Mouse (Mus musculus) forebrain, embryonic 16.5 days (tissue): Measurements from ENCODE around the gene Myog. TPM values are rescaled to one million over a fixed set of nuclear protein-coding genes. Genes with fewer than 3 reads are reported as not detected.
A peak's percentile ranks its signal among the peaks of the same experiment; 100 is the strongest.
"Not testable (repeated sequence)": the region's sequence is repeated elsewhere in the genome, so short reads cannot be mapped to it uniquely, and the experiment has no call there.

Source experiments
- ATAC-seq: fragments of 200-750 bp; cut with Nextera tagmentation; 2 replicates; pipeline ENCODE4 v1.8.0; 2017; ENCODE audit warnings: mild to moderate bottlenecking, moderate library complexity
- H3K27ac ChIP-seq: fragments of 300-500 bp; sonication (generic); 2 replicates; pipeline ENCODE4 v1.5.1; 2014; ENCODE audit warnings: low read length, control low read depth
- H3K27me3 ChIP-seq: fragments of 300-500 bp; sonication (generic); replicated peaks from 2 replicates; pipeline ENCODE4 v1.6.1; 2014; ENCODE audit warnings: low read length; ENCODE audit not compliant: control insufficient read depth, insufficient read depth
- H3K36me3 ChIP-seq: fragments of 300-500 bp; sonication (generic); 2 replicates; pipeline ENCODE4 v1.6.1; 2014; ENCODE audit not compliant: control insufficient read depth, insufficient read depth
- H3K4me1 ChIP-seq: fragments of 300-500 bp; sonication (generic); replicated peaks from 2 replicates; pipeline ENCODE4 v1.6.1; 2014; ENCODE audit warnings: low read length; ENCODE audit not compliant: control insufficient read depth, insufficient read depth
- H3K4me2 ChIP-seq: fragments of 300-500 bp; sonication (generic); 2 replicates; pipeline ENCODE4 v1.6.1; 2014; ENCODE audit warnings: mild to moderate bottlenecking, low read length, control low read depth
- H3K4me3 ChIP-seq: fragments of 300-500 bp; sonication (generic); replicated peaks from 2 replicates; pipeline ENCODE4 v1.5.1; 2014; ENCODE audit warnings: mild to moderate bottlenecking, low read length, control low read depth
- H3K9ac ChIP-seq: fragments of 300-500 bp; sonication (generic); replicated peaks from 2 replicates; pipeline ENCODE4 v1.6.1; 2014; ENCODE audit warnings: low read depth, low read length, control low read depth
- H3K9me3 ChIP-seq: fragments of 300-500 bp; sonication (generic); 2 replicates; pipeline ENCODE4 v1.6.1; 2016; ENCODE audit warnings: low read length; ENCODE audit not compliant: control insufficient read depth
- WGBS: fragments of 180-500 bp; shearing (Covaris S2); extraction: QIAGEN DNeasy Blood & Tissue Kit; methylation state at CpG from one replicate; pipeline ENCODE4 v1.1.7; 2014; 5-methylcytosine and 5-hydroxymethylcytosine counted together
- polyA plus RNA-seq: library from polyadenylated mRNA; unstranded; fragments of >200 nt; fragmentation: Nextera tagmentation; extraction: Ambion mirVana; gene quantifications from 2 replicates; pipeline ENCODE4 v1.2.1, GENCODE M21; 2015

Myog gene
- polyA plus RNA-seq, 1 experiment from 2014 or later, result not detected

DNA sequence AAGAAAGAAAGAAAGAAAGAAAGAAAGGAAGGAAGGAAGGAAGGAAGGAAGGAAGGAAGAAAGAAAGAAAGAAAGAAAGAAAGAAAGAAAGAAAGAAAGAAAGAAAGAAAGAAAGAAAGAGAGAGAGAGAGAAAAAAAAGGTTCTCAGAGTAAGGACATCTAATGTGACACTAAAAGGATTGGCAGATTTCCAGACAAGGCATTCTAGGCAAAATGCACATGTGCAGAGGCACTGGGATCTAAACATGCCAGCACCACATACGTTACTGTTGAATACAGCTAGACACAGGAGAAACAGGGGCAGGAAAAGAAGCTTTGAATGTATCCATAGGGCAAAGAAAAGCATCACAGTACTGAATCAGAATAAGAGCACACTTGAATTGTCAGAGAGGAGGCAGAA is 40.1 kb upstream of the Myog start:
- not testable (repeated sequence) for H3K27ac ChIP-seq, H3K9me3 ChIP-seq, H3K4me2 ChIP-seq, H3K36me3 ChIP-seq, H3K4me1 ChIP-seq, H3K27me3 ChIP-seq, H3K9ac ChIP-seq, H3K4me3 ChIP-seq, ATAC-seq
- 19% methylated on average over 1 of the region's 1 CpGs for WGBS

GRCm38 (mm10) chr1:134264341-134264740 is 25.4 kb upstream of the Myog start:
- 94% methylated on average over 6 of the region's 6 CpGs for WGBS
- H3K27me3 ChIP-seq, result no peaks in the 10 kb centered on the region
- H3K9ac ChIP-seq, result no peak overlapping the region
- no peak overlapping the region for H3K27ac ChIP-seq
- H3K4me3 ChIP-seq, result no peak overlapping the region
- H3K9me3 ChIP-seq, result peaks cover 4% of the 10 kb centered on the region
- no peaks in the 10 kb centered on the region for H3K4me1 ChIP-seq
- no peak for ATAC-seq
- no peak overlapping the region for H3K4me2 ChIP-seq
- H3K36me3 ChIP-seq, result no peaks in the 10 kb centered on the region

DNA sequence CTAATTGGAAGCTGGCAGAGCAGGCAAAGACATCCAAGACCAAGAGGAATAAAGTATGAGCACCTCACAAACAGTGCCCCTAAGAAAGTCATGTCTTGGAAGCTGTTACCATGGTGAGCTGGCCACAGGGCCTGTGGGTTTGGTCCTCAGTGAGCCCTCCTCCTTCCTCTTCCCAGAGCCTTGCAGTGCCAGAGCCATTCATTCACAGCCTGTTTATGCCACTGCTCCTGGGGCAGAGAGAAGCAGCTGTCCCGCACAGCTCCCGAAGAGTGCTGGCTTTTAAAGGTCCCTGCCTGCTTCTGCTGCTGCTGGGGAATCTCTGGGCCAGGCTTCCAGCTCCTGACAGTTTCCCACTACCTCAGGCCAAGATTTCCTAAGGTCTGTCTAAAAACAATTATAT is 24.0 kb upstream of the Myog start:
- ATAC-seq, result peak; percentile 59; the same call in 1 of the 2 replicates
- Histone ChIP-seq H3K4me3 (no peak overlapping the region), H3K9me3 (peaks cover 4% of the 10 kb centered on the region), H3K27me3 (no peaks in the 10 kb centered on the region), H3K27ac (no peak overlapping the region), H3K36me3 (no peaks in the 10 kb centered on the region), H3K4me2 (no peak overlapping the region), H3K9ac (no peak overlapping the region), H3K4me1 (no peaks in the 10 kb centered on the region)
- WGBS, result 20% methylated on average over 2 of the region's 2 CpGs

DNA sequence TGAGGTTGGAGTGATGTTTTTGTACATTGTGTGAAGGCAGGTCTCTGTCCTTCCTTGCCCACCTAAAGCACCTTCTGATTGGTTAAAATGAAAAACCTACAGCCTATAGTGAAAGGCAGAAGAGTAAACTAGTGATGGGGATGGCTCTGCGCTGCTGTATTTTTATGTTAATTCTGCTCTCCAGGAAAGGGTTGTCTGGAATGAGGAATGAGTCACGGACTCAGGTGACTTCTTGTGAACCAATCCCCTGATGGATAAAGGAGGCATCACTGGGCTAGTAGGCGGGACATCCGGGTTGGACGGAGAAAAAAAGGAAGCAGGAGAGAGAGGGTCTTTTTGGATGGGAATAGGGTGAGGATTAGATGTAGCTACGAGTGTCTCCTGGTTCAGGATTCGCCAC is 19.8 kb upstream of the Myog start:
- Histone ChIP-seq H3K4me3 (no peak overlapping the region), H3K9ac (no peak overlapping the region), H3K27ac (no peak overlapping the region), H3K9me3 (no peaks in the 10 kb centered on the region), H3K27me3 (no peaks in the 10 kb centered on the region), H3K4me2 (no peak overlapping the region), H3K36me3 (no peaks in the 10 kb centered on the region), H3K4me1 (peaks cover 15% of the 10 kb centered on the region)
- no peak for ATAC-seq
- WGBS, result 72% methylated on average over 7 of the region's 7 CpGs

- Histone ChIP-seq H3K4me1 (peaks cover 22% of the 10 kb centered on the region), H3K4me2 (no peak overlapping the region), H3K27me3 (no peaks in the 10 kb centered on the region), H3K9me3 (no peaks in the 10 kb centered on the region), H3K9ac (no peak overlapping the region), H3K36me3 (no peaks in the 10 kb centered on the region), H3K27ac (no peak overlapping the region), H3K4me3 (no peak overlapping the region)
- 43% methylated on average over 5 of the region's 5 CpGs for WGBS
- no peak for ATAC-seq
These were observed 17.0 kb upstream of the Myog start for GRCm38 (mm10) chr1:134272754-134273250.

DNA sequence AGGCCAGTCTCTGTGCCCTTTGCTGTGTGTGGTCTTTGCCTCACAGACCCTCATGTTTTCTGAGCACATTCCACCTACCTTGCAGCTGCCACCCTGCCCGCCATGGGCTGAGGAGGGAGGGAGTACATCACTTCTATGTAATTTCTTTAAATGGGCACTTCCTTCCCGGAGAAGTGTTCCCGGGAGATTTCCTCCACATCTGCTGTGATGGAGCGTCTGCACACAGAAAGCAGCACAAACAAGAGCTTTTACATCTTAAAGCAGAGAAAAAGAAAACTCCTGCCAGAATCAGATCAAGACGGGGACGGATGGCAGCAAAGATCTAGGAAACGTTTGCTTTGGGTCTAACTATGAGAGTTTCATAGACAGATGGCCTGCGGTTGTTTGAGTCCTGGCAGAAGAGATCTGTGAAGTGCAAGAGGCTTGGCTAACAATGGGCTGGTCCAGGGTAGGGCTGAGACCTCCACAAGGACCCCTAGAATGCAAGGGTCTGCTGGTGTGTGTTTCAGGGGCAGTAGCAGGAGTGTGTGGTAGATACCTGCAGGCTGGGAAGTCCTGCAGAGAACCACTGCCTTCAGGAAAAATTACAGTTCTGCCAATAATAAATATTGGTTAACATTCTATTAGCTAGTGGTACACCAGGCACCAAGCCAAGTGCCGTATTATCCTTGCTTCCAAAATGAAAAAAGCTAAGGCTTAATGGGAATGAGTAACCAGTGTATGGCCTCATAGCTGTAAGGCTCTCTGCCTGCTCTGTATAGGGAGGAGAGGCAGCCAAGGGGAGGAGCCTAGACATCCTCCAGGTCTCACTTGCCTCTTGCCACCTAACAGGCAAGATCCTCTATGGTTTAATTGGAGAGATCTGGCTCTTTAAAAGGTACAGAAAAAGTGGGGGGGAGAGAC is 16.0 kb upstream of the Myog start:
- Histone ChIP-seq H3K36me3 (no peaks in the 10 kb centered on the region), H3K9ac (no peak overlapping the region)
- 33% methylated on average over 9 of the region's 9 CpGs for WGBS

DNA sequence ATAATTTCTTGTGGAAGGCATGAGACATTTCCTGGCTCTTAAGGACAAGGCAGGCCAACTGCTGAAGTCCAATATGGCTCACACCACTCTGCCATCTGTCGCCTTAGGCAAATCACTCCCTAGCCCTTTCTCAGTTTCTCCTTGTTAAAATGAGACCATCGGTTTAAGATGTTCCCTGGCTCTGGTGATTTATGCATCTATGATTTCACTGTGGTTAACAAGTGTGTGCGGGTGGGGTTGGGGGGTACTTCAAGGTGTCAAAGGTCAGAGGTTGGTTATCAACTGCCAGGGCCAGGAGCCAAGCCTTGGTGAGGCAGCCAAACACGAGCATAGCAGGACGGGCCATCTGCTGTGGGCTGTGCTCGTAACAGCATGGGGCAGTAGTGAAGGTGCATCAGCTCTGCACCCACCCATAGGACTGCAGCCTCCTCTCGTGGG is 15.3 kb upstream of the Myog start:
- ATAC-seq, result 0 out of 2 replicates have a peak, but pooled peaks have one; percentile 48

More for the DNA sequence above, 16.0 kb upstream of the Myog start:
- H3K4me2 ChIP-seq, result no peak overlapping the region
- no peaks in the 10 kb centered on the region for H3K27me3 ChIP-seq
- H3K9me3 ChIP-seq, result no peaks in the 10 kb centered on the region
- no peak overlapping the region for H3K4me3 ChIP-seq
- peaks cover 22% of the 10 kb centered on the region for H3K4me1 ChIP-seq
- ATAC-seq, result peak; percentile 71
- H3K27ac ChIP-seq, result peak overlapping the region; percentile 77

GRCm38 (mm10) chr1:134275616-134276464 is 13.9 kb upstream of the Myog start:
- Histone ChIP-seq H3K4me2 (no peak overlapping the region), H3K27me3 (no peaks in the 10 kb centered on the region), H3K4me1 (peaks cover 22% of the 10 kb centered on the region), H3K9me3 (no peaks in the 10 kb centered on the region), H3K27ac (peak overlapping the region; percentile 39), H3K36me3 (no peaks in the 10 kb centered on the region), H3K9ac (no peak overlapping the region), H3K4me3 (no peak overlapping the region)
- peak; percentile 22; the same call in 1 of the 2 replicates for ATAC-seq
- WGBS, result 64% methylated on average over 13 of the region's 13 CpGs

More for the DNA sequence above, 15.3 kb upstream of the Myog start:
- WGBS, result 63% methylated on average over 7 of the region's 7 CpGs
- Histone ChIP-seq H3K9me3 (no peaks in the 10 kb centered on the region), H3K36me3 (no peaks in the 10 kb centered on the region), H3K4me2 (no peak overlapping the region), H3K4me1 (peaks cover 22% of the 10 kb centered on the region), H3K4me3 (no peak overlapping the region), H3K27me3 (no peaks in the 10 kb centered on the region), H3K9ac (no peak overlapping the region), H3K27ac (peak overlapping the region; percentile 77)

GRCm38 (mm10) chr1:134276823-134277222 is 13.0 kb upstream of the Myog start:
- Histone ChIP-seq H3K9ac (no peak overlapping the region), H3K27ac (no peak overlapping the region), H3K27me3 (no peaks in the 10 kb centered on the region), H3K9me3 (no peaks in the 10 kb centered on the region), H3K4me2 (no peak overlapping the region), H3K4me1 (peaks cover 22% of the 10 kb centered on the region), H3K4me3 (no peak overlapping the region), H3K36me3 (no peaks in the 10 kb centered on the region)
- WGBS, result 80% methylated on average over 7 of the region's 7 CpGs
- ATAC-seq, result no peak
